Mouse (Mus musculus): ENCODE measurements around the gene Ppp1r21. TPM values are rescaled to one million over a fixed set of nuclear protein-coding genes. Genes with fewer than 3 reads are reported as not detected.

Ppp1r21 gene
- polyA plus RNA-seq, 1 experiment from 2014 or later = 17.0 TPM

DNA sequence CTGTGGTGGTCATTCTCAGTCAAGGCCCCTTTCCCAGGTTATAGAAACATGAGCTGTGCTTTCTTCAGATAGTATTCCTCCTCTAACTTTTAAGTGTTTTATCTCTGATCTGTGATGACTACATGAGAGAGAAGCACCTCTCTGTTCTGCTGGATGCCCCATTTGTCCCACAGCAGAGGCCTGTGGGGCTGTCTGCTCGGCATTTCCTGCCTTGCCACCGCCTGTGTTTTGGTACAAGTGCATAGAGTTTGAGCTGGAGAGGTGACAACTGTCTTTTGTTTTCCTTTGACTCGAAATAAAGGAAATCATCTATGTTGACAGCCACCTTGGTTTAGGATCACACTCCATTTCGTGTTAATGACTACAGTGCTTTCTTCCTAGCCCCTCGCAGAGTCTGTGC, 44.9 kb downstream of the Ppp1r21 start:
- peaks cover 78% of the 10 kb centered on the region for H3K36me3 ChIP-seq (ENCODE audit: control insufficient read depth, insufficient read depth, low read length)

DNA sequence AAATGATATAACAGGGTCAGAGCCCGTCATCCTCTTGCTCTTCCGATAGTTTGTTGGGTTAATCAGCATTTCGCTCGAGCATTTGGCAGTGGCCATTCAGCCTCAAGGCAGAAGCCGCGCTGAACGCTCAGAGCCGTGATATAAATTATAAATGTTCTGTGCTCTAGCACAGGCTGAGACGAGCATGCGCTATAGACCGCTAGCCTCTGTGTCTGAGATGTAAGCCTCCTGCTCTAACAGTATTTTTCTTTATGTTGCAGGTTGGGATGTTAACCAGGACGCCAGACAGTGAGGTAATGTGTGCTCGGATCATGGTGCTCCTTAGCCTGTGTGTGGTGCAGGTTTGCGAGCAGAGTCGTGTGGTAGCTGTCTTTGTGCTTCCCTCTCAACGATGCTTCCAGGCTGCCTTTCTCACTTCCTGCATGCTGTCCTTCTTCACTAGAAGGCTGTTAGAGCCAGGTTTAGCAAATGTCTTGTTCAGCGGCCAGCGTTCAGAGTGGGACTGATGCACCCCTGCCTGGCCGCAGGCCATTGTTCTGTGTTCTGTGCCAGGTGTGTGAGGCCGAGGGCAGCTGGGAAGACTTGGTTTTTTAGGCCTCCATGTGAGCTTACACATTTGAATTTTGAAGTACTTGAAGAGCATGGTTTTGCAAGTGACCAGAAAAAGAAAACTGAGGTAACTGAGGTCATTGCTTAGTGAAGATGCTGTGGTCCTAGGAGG, 48.8 kb downstream of the Ppp1r21 start:
- Histone ChIP-seq H3K4me3 (ENCODE audit: control insufficient read depth in 1 of 2, insufficient read depth in 1 of 2, low read depth in 1 of 2, low read length in 2 of 2) (no peak overlapping the region), H3K27ac (replicated peaks in 1 of 2; ENCODE audit: control insufficient read depth in 1 of 2, insufficient read depth in 1 of 2, low read depth in 2 of 2, low read length in 2 of 2) (no peak overlapping the region), H3K27me3 (ENCODE audit: control insufficient read depth, insufficient read depth, low read length) (no peaks in the 10 kb centered on the region), H3K4me1 (ENCODE audit: control insufficient read depth in 2 of 2, insufficient read depth in 2 of 2, low read length in 2 of 2) (no peaks in the 10 kb centered on the region; a peak in 1 of 4 replicates), H3K4me2 (ENCODE audit: low read length) (no peak overlapping the region), H3K9me3 (ENCODE audit: control insufficient read depth, low read length) (no peaks in the 10 kb centered on the region), H3K36me3 (ENCODE audit: control insufficient read depth, insufficient read depth, low read length) (peaks cover 78% of the 10 kb centered on the region), H3K9ac (ENCODE audit: low read length) (no peak overlapping the region)
- ATAC-seq (ENCODE audit: insufficient number of reproducible peaks, insufficient read depth, low FRiP score, low read depth) = no peak
- WGBS = 90% methylated on average over 20 of the region's 20 CpGs

More for the DNA sequence above, 44.9 kb downstream of the Ppp1r21 start:
- Histone ChIP-seq H3K4me3 (ENCODE audit: control insufficient read depth in 1 of 2, insufficient read depth in 1 of 2, low read depth in 1 of 2, low read length in 2 of 2) (no peak overlapping the region), H3K27me3 (ENCODE audit: control insufficient read depth, insufficient read depth, low read length) (no peaks in the 10 kb centered on the region), H3K9me3 (ENCODE audit: control insufficient read depth, low read length) (no peaks in the 10 kb centered on the region), H3K4me2 (ENCODE audit: low read length) (no peak overlapping the region), H3K4me1 (ENCODE audit: control insufficient read depth in 2 of 2, insufficient read depth in 2 of 2, low read length in 2 of 2) (no peaks in the 10 kb centered on the region), H3K9ac (ENCODE audit: low read length) (no peak overlapping the region), H3K27ac (replicated peaks in 1 of 2; ENCODE audit: control insufficient read depth in 1 of 2, insufficient read depth in 1 of 2, low read depth in 2 of 2, low read length in 2 of 2) (no peak overlapping the region)
- ATAC-seq (ENCODE audit: insufficient number of reproducible peaks, insufficient read depth, low FRiP score, low read depth) = no peak
- whole genome bisulfite sequencing = 52% methylated on average over 5 of the region's 5 CpGs

DNA sequence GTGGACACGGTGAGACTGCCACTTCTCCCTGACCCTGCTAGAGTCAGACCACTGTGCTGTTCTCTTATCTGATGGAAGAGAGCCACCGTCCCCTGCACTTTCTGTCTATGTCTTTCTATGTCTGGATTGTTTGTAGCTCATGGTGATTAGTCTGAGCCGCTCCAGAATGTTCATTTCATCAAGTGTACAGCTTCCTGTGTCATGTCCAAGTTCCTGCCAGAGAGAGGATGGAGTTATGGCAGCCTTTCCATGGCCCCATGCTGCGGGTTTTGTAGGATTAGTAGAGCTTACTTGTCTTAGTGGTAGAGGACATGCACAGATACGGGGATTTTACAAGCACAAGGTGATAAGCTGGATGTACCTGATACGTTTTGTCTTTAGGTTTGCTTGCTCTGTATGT, 50.6 kb downstream of the Ppp1r21 start:
- no peak overlapping the region for H3K4me3 ChIP-seq (ENCODE audit: control insufficient read depth in 1 of 2, insufficient read depth in 1 of 2, low read depth in 1 of 2, low read length in 2 of 2)
- H3K27me3 ChIP-seq (ENCODE audit: control insufficient read depth, insufficient read depth, low read length) = no peaks in the 10 kb centered on the region
- no peak overlapping the region for H3K4me2 ChIP-seq (ENCODE audit: low read length)
- H3K36me3 ChIP-seq (ENCODE audit: control insufficient read depth, insufficient read depth, low read length) = peaks cover 87% of the 10 kb centered on the region
- no peak overlapping the region for H3K9ac ChIP-seq (ENCODE audit: low read length)
- no peak overlapping the region for H3K27ac ChIP-seq (replicated peaks in 1 of 2; ENCODE audit: control insufficient read depth in 1 of 2, insufficient read depth in 1 of 2, low read depth in 2 of 2, low read length in 2 of 2)
- no peaks in the 10 kb centered on the region; a peak in 1 of 4 replicates for H3K4me1 ChIP-seq (ENCODE audit: control insufficient read depth in 2 of 2, insufficient read depth in 2 of 2, low read length in 2 of 2)
- no peak for ATAC-seq (ENCODE audit: insufficient number of reproducible peaks, insufficient read depth, low FRiP score, low read depth)
- WGBS = 58% methylated on average over 6 of the region's 6 CpGs
- no peaks in the 10 kb centered on the region for H3K9me3 ChIP-seq (ENCODE audit: control insufficient read depth, low read length)

DNA sequence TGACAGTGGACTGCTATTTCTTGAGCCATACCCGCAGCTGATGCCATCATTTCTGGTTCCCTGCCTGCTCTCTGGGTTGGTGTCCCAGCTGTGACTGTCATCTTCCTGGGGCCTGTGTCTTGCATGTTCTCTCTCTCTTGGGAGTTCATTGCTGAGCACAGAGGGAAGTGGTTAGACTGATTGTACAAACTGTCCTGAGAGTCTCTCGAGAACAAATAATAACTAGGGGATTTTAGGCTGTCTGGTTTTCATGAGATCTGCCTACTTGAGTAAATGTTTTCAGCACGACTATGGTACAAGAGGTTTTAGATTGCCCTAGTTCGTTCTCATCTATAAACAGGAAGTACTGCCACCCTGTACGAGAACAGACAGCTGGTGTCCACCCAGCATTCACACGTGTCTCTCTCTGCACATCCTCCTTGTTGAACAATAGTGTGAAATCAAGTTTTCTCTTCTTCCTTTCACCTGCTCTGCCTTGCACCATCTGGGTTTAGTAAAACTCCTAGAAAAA, 51.6 kb downstream of the Ppp1r21 start:
- Histone ChIP-seq H3K36me3 (ENCODE audit: control insufficient read depth, insufficient read depth, low read length) (peaks cover 87% of the 10 kb centered on the region), H3K9ac (ENCODE audit: low read length) (no peak overlapping the region), H3K4me2 (ENCODE audit: low read length) (no peak overlapping the region), H3K27me3 (ENCODE audit: control insufficient read depth, insufficient read depth, low read length) (no peaks in the 10 kb centered on the region), H3K4me1 (ENCODE audit: control insufficient read depth in 2 of 2, insufficient read depth in 2 of 2, low read length in 2 of 2) (no peaks in the 10 kb centered on the region; a peak in 1 of 4 replicates), H3K27ac (replicated peaks in 1 of 2; ENCODE audit: control insufficient read depth in 1 of 2, insufficient read depth in 1 of 2, low read depth in 2 of 2, low read length in 2 of 2) (no peak overlapping the region), H3K9me3 (ENCODE audit: control insufficient read depth, low read length) (no peaks in the 10 kb centered on the region), H3K4me3 (ENCODE audit: control insufficient read depth in 1 of 2, insufficient read depth in 1 of 2, low read depth in 1 of 2, low read length in 2 of 2) (no peak overlapping the region)
- WGBS = 75% methylated on average over 6 of the region's 6 CpGs
- no peak for ATAC-seq (ENCODE audit: insufficient number of reproducible peaks, insufficient read depth, low FRiP score, low read depth)

DNA sequence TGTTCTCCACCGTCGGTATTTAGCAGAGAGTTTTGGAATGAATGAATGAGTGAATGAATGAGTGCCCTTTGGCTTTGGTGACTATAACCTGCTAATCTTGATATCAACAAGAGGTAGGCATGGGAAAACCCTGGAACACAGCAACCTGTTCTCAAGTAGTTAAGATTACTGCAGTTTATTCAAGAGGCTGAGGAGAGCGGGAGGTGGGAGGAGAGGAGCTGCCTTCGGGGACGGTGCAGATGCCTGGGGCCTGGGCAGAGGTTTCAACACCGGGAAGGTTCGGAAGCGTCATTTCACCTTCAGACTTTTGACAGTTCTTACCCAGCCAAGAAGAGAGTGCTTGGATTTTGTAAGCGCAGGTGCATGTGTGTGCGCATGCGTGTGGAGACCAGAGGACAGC, 53.1 kb downstream of the Ppp1r21 start:
- H3K4me1 ChIP-seq (ENCODE audit: control insufficient read depth in 2 of 2, insufficient read depth in 2 of 2, low read length in 2 of 2) = no peaks in the 10 kb centered on the region; a peak in 1 of 4 replicates
- H3K4me2 ChIP-seq (ENCODE audit: low read length) = no peak overlapping the region
- no peak overlapping the region for H3K27ac ChIP-seq (replicated peaks in 1 of 2; ENCODE audit: control insufficient read depth in 1 of 2, insufficient read depth in 1 of 2, low read depth in 2 of 2, low read length in 2 of 2)
- 89% methylated on average over 11 of the region's 11 CpGs for WGBS
- no peaks in the 10 kb centered on the region for H3K9me3 ChIP-seq (ENCODE audit: control insufficient read depth, low read length)
- H3K9ac ChIP-seq (ENCODE audit: low read length) = no peak overlapping the region
- peaks cover 87% of the 10 kb centered on the region for H3K36me3 ChIP-seq (ENCODE audit: control insufficient read depth, insufficient read depth, low read length)
- no peaks in the 10 kb centered on the region for H3K27me3 ChIP-seq (ENCODE audit: control insufficient read depth, insufficient read depth, low read length)
- H3K4me3 ChIP-seq (ENCODE audit: control insufficient read depth in 1 of 2, insufficient read depth in 1 of 2, low read depth in 1 of 2, low read length in 2 of 2) = no peak overlapping the region
- ATAC-seq (ENCODE audit: insufficient number of reproducible peaks, insufficient read depth, low FRiP score, low read depth) = no peak

DNA sequence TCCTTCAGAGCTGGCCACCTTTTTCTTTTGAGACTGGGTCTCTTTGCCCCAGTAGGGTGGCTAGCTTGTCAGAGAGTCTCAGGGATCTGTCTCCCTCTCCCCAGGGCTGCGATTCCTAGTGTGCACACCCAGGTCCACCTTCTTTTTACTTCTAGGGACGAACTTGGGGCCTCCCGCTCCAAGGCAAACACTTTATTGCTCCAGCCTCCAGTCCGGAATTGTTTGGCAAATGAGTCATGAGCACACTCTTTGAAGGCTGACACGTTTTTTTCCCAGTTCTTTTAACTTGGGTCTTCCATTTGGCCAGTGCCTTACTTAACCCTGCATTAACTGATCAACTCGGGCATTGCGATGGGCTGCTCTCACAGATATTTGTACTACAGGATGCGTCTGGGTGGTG, 53.5 kb downstream of the Ppp1r21 start:
- Histone ChIP-seq H3K27me3 (ENCODE audit: control insufficient read depth, insufficient read depth, low read length) (no peaks in the 10 kb centered on the region), H3K27ac (replicated peaks in 1 of 2; ENCODE audit: control insufficient read depth in 1 of 2, insufficient read depth in 1 of 2, low read depth in 2 of 2, low read length in 2 of 2) (no peak overlapping the region), H3K9me3 (ENCODE audit: control insufficient read depth, low read length) (no peaks in the 10 kb centered on the region), H3K4me2 (ENCODE audit: low read length) (no peak overlapping the region), H3K4me3 (ENCODE audit: control insufficient read depth in 1 of 2, insufficient read depth in 1 of 2, low read depth in 1 of 2, low read length in 2 of 2) (no peak overlapping the region), H3K4me1 (ENCODE audit: control insufficient read depth in 2 of 2, insufficient read depth in 2 of 2, low read length in 2 of 2) (no peaks in the 10 kb centered on the region; a peak in 1 of 4 replicates), H3K36me3 (ENCODE audit: control insufficient read depth, insufficient read depth, low read length) (peaks cover 87% of the 10 kb centered on the region), H3K9ac (ENCODE audit: low read length) (no peak overlapping the region)
- ATAC-seq (ENCODE audit: insufficient number of reproducible peaks, insufficient read depth, low FRiP score, low read depth) = no peak
- 89% methylated on average over 8 of the region's 8 CpGs for WGBS

DNA sequence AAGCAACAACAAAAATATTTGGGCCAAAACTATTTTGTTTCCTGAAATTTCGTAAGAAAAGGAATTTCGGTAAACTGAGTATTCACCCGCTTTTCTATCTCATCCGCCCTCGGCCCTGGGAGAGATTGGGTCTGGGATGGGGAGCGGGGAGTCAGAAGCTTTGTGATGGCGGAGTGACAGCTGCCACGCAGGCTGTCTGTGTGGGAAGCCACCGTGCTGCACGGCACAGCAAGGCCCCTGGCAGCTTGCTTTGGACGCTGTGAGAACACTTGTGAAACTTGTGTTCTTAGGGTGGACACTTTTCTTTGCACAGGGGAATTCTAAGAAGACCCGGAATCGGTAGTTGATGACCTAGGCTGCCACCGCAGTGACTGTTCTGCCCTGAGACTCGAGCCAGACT, 57.5 kb downstream of the Ppp1r21 start:
- no peak overlapping the region for H3K4me2 ChIP-seq (ENCODE audit: low read length)
- H3K27me3 ChIP-seq (ENCODE audit: control insufficient read depth, insufficient read depth, low read length) = no peaks in the 10 kb centered on the region
- no peak overlapping the region for H3K27ac ChIP-seq (replicated peaks in 1 of 2; ENCODE audit: control insufficient read depth in 1 of 2, insufficient read depth in 1 of 2, low read depth in 2 of 2, low read length in 2 of 2)
- 74% methylated on average over 15 of the region's 15 CpGs for WGBS
- peaks cover 68% of the 10 kb centered on the region for H3K36me3 ChIP-seq (ENCODE audit: control insufficient read depth, insufficient read depth, low read length)
- H3K4me3 ChIP-seq (ENCODE audit: control insufficient read depth in 1 of 2, insufficient read depth in 1 of 2, low read depth in 1 of 2, low read length in 2 of 2) = no peak overlapping the region
- ATAC-seq (ENCODE audit: insufficient number of reproducible peaks, insufficient read depth, low FRiP score, low read depth) = no peak
- H3K9me3 ChIP-seq (ENCODE audit: control insufficient read depth, low read length) = no peaks in the 10 kb centered on the region
- H3K9ac ChIP-seq (ENCODE audit: low read length) = no peak overlapping the region
- H3K4me1 ChIP-seq (ENCODE audit: control insufficient read depth in 2 of 2, insufficient read depth in 2 of 2, low read length in 2 of 2) = no peaks in the 10 kb centered on the region

DNA sequence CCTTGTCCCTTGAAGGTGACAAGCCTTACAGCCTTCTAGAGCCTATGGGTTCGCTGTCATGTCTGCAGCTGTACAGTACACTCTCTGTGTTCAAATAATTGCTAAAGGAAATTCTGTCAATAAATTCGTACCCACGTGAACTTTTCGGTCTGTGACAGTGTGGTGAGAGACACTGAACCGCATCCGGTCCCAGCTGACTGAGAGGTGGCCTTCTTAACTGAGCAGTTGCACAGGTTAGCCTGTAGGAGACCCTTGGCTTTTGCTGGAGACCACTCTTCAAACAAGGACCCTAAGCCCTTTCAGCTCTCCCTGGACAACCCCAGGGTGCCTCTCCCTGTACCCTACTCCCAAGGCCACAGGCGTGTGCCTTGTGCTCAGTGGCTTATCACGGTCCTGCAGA, 58.3 kb downstream of the Ppp1r21 start:
- Histone ChIP-seq H3K4me1 (ENCODE audit: control insufficient read depth in 2 of 2, insufficient read depth in 2 of 2, low read length in 2 of 2) (no peaks in the 10 kb centered on the region), H3K4me3 (ENCODE audit: control insufficient read depth in 1 of 2, insufficient read depth in 1 of 2, low read depth in 1 of 2, low read length in 2 of 2) (no peak overlapping the region), H3K27me3 (ENCODE audit: control insufficient read depth, insufficient read depth, low read length) (no peaks in the 10 kb centered on the region), H3K4me2 (ENCODE audit: low read length) (no peak overlapping the region), H3K9me3 (ENCODE audit: control insufficient read depth, low read length) (no peaks in the 10 kb centered on the region), H3K9ac (ENCODE audit: low read length) (no peak overlapping the region), H3K36me3 (ENCODE audit: control insufficient read depth, insufficient read depth, low read length) (peaks cover 60% of the 10 kb centered on the region), H3K27ac (replicated peaks in 1 of 2; ENCODE audit: control insufficient read depth in 1 of 2, insufficient read depth in 1 of 2, low read depth in 2 of 2, low read length in 2 of 2) (no peak overlapping the region)
- whole genome bisulfite sequencing = 89% methylated on average over 8 of the region's 8 CpGs
- no peak for ATAC-seq (ENCODE audit: insufficient number of reproducible peaks, insufficient read depth, low FRiP score, low read depth)

Measured in heart, embryonic 14.5 days (tissue).